Mouse (Mus musculus) E14TG2a.4 (cell line): ENCODE measurements around the gene Ror1.

Experiments used
- H3K27me3 ChIP-seq: 2 replicates; pipeline ENCODE4 v1.6.1; 2014; ENCODE audit warnings: low read length, control low read depth; ENCODE audit not compliant: insufficient read depth
- H3K36me3 ChIP-seq: 2 replicates; pipeline ENCODE4 v1.6.1; 2014; ENCODE audit warnings: low read length, control low read depth; ENCODE audit not compliant: insufficient read depth
- H3K4me1 ChIP-seq: replicated peaks from 2 replicates; pipeline ENCODE4 v1.6.1; 2014; ENCODE audit warnings: low read depth, low read length, control low read depth
- H3K4me3 ChIP-seq: replicated peaks from 2 replicates; pipeline ENCODE4 v1.5.1; 2014; ENCODE audit warnings: mild to moderate bottlenecking, low read length
- H3K9me3 ChIP-seq: 2 replicates; pipeline ENCODE4 v1.6.1; 2014; ENCODE audit warnings: low read length, control low read depth
- CTCF ChIP-seq: conservative IDR thresholded peaks from 2 replicates; pipeline ENCODE4 v1.5.1; 2014; ENCODE audit warnings: low read length
- NANOG ChIP-seq: IDR thresholded peaks from 2 replicates; pipeline ENCODE4 v1.6.1; 2014; ENCODE audit warnings: borderline replicate concordance, low read length, mixed read lengths
- POU5F1 ChIP-seq: IDR thresholded peaks from 2 replicates; pipeline ENCODE4 v1.6.1; 2014; ENCODE audit warnings: low read length, borderline replicate concordance

The Ror1 gene

GRCm38 (mm10) chr4:100233770-100234169 is 138.2 kb downstream of the Ror1 start:
- TF ChIP-seq NANOG (no peak), POU5F1 (no peak), CTCF (no peak)
- H3K9me3 ChIP-seq: no peaks in the 10 kb centered on the region
- no peaks in the 10 kb centered on the region for H3K36me3 ChIP-seq
- H3K4me1 ChIP-seq: no peaks in the 10 kb centered on the region
- H3K4me3 ChIP-seq: no peak overlapping the region
- H3K27me3 ChIP-seq: no peaks in the 10 kb centered on the region

DNA sequence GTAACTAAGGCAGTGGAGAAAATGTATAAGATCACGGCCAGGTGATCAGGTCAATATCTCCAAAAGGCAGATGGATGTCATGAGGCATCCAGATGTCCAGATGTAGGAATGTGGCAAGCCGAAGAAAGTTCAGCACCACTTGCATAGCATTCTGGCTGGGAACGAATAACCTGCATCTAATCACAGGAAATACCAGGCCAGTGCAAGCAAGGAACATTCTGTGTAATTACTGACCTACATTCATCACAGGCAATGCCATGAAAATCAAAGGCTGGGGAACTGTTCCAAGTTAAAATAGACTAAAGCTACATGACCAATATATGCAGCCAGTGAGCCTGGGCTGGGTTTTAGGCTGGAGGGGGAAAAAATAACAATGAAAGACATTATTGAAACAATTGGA is 140.7 kb downstream of the Ror1 start:
- no peaks in the 10 kb centered on the region for H3K4me1 ChIP-seq

DNA sequence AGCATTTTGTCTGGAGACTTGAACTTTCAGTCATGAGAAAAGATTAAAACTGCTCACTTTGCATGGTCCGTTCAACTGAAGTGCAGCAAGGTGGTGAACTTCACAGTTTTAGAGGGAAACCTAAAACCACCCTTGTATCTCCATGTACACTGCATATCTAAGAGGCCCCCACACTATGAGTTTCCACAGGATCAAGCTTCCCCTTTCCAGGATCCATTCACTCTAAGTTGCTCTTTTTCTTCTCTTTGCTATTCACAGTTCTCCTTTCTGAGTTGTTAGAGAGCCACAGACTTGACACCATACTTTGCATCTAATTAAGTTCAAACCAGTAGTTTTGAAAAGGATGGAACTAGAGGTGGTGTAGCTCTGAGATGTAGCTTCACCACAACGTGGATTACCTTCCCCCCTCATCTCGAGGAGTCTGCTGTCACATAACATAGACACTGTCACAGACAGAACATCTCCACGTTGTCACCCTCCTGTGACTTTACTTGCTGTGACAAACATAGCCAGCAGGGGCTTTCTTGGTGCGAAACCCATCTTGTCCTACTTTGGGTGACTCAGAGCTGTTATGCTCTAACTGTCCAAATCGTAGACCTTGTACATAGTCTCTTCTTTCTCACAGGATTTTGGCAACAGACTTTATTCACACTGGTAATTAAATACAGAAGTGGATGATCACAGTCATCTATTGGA is 146.6 kb downstream of the Ror1 start:
- TF ChIP-seq CTCF (no peak), NANOG (no peak), POU5F1 (no peak)
- Histone ChIP-seq H3K9me3 (no peaks in the 10 kb centered on the region), H3K36me3 (no peaks in the 10 kb centered on the region), H3K27me3 (no peaks in the 10 kb centered on the region), H3K4me1 (no peaks in the 10 kb centered on the region), H3K4me3 (no peak overlapping the region)

More for the DNA sequence above, 140.7 kb downstream of the Ror1 start:
- Histone ChIP-seq H3K27me3 (no peaks in the 10 kb centered on the region), H3K4me3 (no peak overlapping the region), H3K9me3 (no peaks in the 10 kb centered on the region), H3K36me3 (no peaks in the 10 kb centered on the region)
- no peak for TF ChIP-seq CTCF

- TF ChIP-seq POU5F1 (no peak), NANOG (no peak), CTCF (no peak)
- H3K27me3 ChIP-seq: no peaks in the 10 kb centered on the region
- H3K4me1 ChIP-seq: no peaks in the 10 kb centered on the region
These were observed 148.7 kb downstream of the Ror1 start for GRCm38 (mm10) chr4:100244250-100244649.

GRCm38 (mm10) chr4:100244701-100245100 is 149.1 kb downstream of the Ror1 start:
- no peaks in the 10 kb centered on the region for H3K27me3 ChIP-seq
- TF ChIP-seq NANOG (no peak), POU5F1 (no peak), CTCF (no peak)
- no peaks in the 10 kb centered on the region for H3K36me3 ChIP-seq
- no peaks in the 10 kb centered on the region for H3K4me1 ChIP-seq
- peaks cover 9% of the 10 kb centered on the region; the same call in 1 of the 2 replicates for H3K9me3 ChIP-seq
- H3K4me3 ChIP-seq: no peak overlapping the region

More at GRCm38 (mm10) chr4:100244250-100244649, 148.7 kb downstream of the Ror1 start:
- peaks cover 9% of the 10 kb centered on the region; the same call in 1 of the 2 replicates for H3K9me3 ChIP-seq
- no peak overlapping the region for H3K4me3 ChIP-seq
- H3K36me3 ChIP-seq: no peaks in the 10 kb centered on the region

DNA sequence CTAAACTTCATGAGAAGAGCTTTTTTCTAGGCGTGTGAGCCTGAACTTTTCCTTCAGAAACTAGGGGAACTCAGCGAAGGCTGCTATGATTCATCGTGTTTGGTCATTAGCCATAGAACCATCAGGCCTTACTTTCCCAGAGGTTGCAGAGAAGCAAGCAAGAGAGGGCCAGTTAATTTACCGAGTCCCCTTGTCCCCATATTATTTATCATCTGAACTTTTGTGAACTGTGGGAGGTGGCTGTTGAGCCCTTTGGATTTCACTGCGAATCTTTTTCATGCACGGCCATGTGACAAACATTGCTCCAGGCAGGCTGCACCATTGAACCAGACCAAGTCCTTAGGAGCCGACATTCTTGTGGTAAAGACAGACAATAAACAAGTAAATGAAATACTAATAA is 152.2 kb downstream of the Ror1 start:
- Histone ChIP-seq H3K36me3 (no peaks in the 10 kb centered on the region), H3K9me3 (peaks cover 9% of the 10 kb centered on the region; the same call in 1 of the 2 replicates), H3K4me1 (no peaks in the 10 kb centered on the region), H3K27me3 (no peaks in the 10 kb centered on the region), H3K4me3 (no peak overlapping the region)
- TF ChIP-seq NANOG (no peak), CTCF (no peak), POU5F1 (no peak)

- H3K9me3 ChIP-seq: peaks cover 9% of the 10 kb centered on the region; the same call in 1 of the 2 replicates
- H3K4me1 ChIP-seq: no peaks in the 10 kb centered on the region
- TF ChIP-seq NANOG (no peak), POU5F1 (no peak), CTCF (no peak)
- H3K4me3 ChIP-seq: no peak overlapping the region
- H3K27me3 ChIP-seq: no peaks in the 10 kb centered on the region
- no peaks in the 10 kb centered on the region for H3K36me3 ChIP-seq
These were observed 152.7 kb downstream of the Ror1 start for GRCm38 (mm10) chr4:100248273-100248672.

DNA sequence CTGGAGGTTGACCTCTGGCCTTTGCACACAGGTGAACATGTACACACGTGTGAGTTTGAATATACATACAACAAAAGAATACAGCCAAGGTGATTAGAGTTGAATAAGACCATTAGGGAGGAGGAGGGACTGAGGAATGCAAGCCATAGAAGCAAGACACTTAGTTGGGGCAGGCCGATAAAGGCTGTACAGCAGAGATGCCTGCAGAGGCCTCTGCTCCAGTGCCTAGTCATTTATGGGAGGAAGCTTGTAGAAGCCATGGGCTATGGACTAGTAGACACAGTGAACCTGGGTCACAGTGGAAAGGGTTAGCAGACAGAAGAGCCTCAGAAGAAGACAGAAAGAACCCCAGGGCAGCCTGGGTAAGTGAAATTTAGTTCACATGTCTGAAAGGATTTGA is 155.7 kb downstream of the Ror1 start:
- Histone ChIP-seq H3K9me3 (peaks cover 25% of the 10 kb centered on the region), H3K4me1 (no peaks in the 10 kb centered on the region), H3K27me3 (no peaks in the 10 kb centered on the region), H3K4me3 (no peak overlapping the region), H3K36me3 (no peaks in the 10 kb centered on the region)
- no peak for TF ChIP-seq POU5F1
- no peak for TF ChIP-seq CTCF
- TF ChIP-seq NANOG: no peak

DNA sequence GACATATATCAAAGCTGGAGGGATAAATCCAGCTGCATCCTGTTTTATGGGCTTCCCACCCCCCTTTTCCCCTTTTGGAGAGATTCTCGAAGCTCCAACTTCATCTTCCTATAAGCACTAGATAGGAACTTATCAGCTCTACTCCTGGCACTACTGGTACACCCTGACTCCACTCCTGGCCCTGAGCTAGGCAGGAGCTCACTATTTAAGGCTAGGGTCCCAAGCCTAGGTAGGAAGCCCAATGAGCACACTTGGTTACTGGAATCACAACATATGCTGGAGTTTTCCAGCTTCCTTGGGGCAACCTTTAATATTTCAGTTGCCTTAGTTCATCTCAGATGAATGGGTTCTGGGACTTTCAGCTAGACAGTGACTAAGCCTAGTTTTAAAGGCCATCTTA is 156.5 kb downstream of the Ror1 start:
- H3K9me3 ChIP-seq: peaks cover 30% of the 10 kb centered on the region
- no peak overlapping the region for H3K4me3 ChIP-seq
- H3K27me3 ChIP-seq: no peaks in the 10 kb centered on the region
- no peak for TF ChIP-seq NANOG
- no peak for TF ChIP-seq CTCF
- TF ChIP-seq POU5F1: no peak
- H3K36me3 ChIP-seq: no peaks in the 10 kb centered on the region
- H3K4me1 ChIP-seq: no peaks in the 10 kb centered on the region
